Mouse (Mus musculus): Measurements from ENCODE around the gene Carns1. TPM values are rescaled to one million over a fixed set of nuclear protein-coding genes. Genes with fewer than 3 reads are reported as not detected.

The Carns1 gene
- polyA plus RNA-seq, 1 experiment from 2014 or later: 2.6 TPM

DNA sequence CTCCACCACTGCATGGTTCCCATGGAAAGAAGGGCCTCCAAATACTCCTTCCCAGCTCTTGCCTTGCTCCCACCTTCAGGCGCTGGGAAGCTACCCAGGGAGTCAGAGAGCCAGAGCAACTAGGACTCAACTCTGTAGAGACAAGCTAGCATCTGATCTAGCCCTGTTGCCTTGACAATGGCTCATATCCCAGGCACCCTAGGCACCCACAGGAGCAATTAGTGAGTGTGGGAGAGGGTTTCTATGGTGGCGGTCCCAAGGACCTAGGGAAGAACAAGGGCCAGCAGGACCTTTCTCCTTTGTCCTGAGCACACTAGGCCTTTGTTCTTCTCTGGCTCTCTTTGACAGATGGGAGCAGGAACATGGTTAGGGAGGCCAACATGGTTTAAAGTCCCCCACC is 8.4 kb upstream of the Carns1 start:
- H3K27ac ChIP-seq (ENCODE audit: low read length): 0 out of 2 replicates have a peak overlapping the region, but pooled peaks have one; percentile 11
- H3K9me3 ChIP-seq (ENCODE audit: low read length): no peaks in the 10 kb centered on the region
- DNase-seq (ENCODE audit: low spot score) (no peak), ATAC-seq (no peak)
- TF ChIP-seq CTCF (IDR thresholded peaks at IDR 0.05) (no peak), EP300 (IDR thresholded peaks at IDR 0.05) (no peak)
- no peak overlapping the region for H3K9ac ChIP-seq (replicated peaks; ENCODE audit: low read depth)
- WGBS: 89% methylated on average over 2 of the region's 2 CpGs
- no peak overlapping the region for H3K4me3 ChIP-seq (ENCODE audit: low read depth, low read length)
- H3K27me3 ChIP-seq (replicated peaks; ENCODE audit: insufficient read depth, low read length): no peaks in the 10 kb centered on the region
- H3K4me2 ChIP-seq (replicated peaks; ENCODE audit: low read depth, low read length): no peak overlapping the region
- no peaks in the 10 kb centered on the region for H3K36me3 ChIP-seq (ENCODE audit: insufficient read depth, low read length)
- no peaks in the 10 kb centered on the region for H3K4me1 ChIP-seq (ENCODE audit: insufficient read depth, low read depth, low read length)

DNA sequence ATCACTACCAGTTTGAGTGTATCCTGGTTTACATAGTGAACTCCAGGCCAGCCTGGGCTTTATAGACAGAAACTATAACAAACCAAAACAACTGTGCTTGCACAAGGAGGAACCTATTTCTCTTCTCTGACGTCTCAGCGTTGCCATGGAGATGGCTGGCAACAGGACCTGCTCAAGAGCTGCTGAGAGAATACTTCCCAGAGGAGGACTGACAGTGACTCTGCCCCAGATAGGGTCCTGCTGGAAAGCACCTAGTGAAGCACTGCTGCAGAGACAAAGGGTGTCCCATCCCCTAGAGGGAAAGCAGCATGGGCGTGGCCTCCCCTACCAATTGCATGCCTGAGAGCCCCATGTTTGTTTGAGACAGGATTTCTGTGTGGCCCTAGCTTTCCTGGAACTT is 6.6 kb upstream of the Carns1 start:
- Histone ChIP-seq H3K9me3 (ENCODE audit: low read length) (no peaks in the 10 kb centered on the region), H3K27ac (ENCODE audit: low read length) (no peak overlapping the region), H3K36me3 (ENCODE audit: insufficient read depth, low read length) (no peaks in the 10 kb centered on the region), H3K4me2 (replicated peaks; ENCODE audit: low read depth, low read length) (no peak overlapping the region), H3K4me1 (ENCODE audit: insufficient read depth, low read depth, low read length) (no peaks in the 10 kb centered on the region), H3K27me3 (replicated peaks; ENCODE audit: insufficient read depth, low read length) (no peaks in the 10 kb centered on the region), H3K4me3 (ENCODE audit: low read depth, low read length) (no peak overlapping the region), H3K9ac (replicated peaks; ENCODE audit: low read depth) (no peak overlapping the region)
- peak; percentile 78 for ATAC-seq
- TF ChIP-seq EP300 (IDR thresholded peaks at IDR 0.05): no peak
- TF ChIP-seq CTCF (IDR thresholded peaks at IDR 0.05): no peak
- DNase-seq (ENCODE audit: low spot score): peak; percentile 81
- WGBS: 25% methylated on average over 3 of the region's 3 CpGs

DNA sequence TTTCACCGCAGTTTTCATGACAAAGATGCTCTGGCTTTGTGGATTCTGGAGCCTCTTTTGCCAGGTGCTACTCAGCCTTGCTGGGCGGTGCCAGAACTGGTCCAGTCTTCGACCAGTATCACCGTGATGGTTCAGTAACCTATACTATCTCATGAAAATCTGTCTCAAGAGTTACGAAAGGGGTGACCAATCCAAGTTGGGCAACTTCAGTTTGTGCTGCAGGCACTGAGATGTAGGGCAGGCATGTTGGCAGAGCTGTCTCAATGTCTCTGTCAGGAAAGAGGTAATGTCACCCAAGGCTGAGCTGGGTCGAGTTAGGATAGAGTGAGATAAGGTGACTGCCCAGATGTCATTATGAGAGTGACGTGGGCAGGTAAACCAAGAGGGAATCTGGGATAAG is 5.1 kb upstream of the Carns1 start:
- TF ChIP-seq CTCF (IDR thresholded peaks at IDR 0.05): no peak
- TF ChIP-seq EP300 (IDR thresholded peaks at IDR 0.05): no peak
- H3K4me3 ChIP-seq (ENCODE audit: low read depth, low read length): no peak overlapping the region
- WGBS: 82% methylated on average over 7 of the region's 7 CpGs
- 0 out of 2 replicates have a peak, but pooled peaks cover 2% of the 10 kb centered on the region for H3K4me1 ChIP-seq (ENCODE audit: insufficient read depth, low read depth, low read length)
- no peaks in the 10 kb centered on the region for H3K36me3 ChIP-seq (ENCODE audit: insufficient read depth, low read length)
- no peak overlapping the region for H3K4me2 ChIP-seq (replicated peaks; ENCODE audit: low read depth, low read length)
- no peak overlapping the region for H3K27ac ChIP-seq (ENCODE audit: low read length)
- DNase-seq (ENCODE audit: low spot score) (no peak), ATAC-seq (no peak)
- no peaks in the 10 kb centered on the region for H3K27me3 ChIP-seq (replicated peaks; ENCODE audit: insufficient read depth, low read length)
- no peak overlapping the region for H3K9ac ChIP-seq (replicated peaks; ENCODE audit: low read depth)
- H3K9me3 ChIP-seq (ENCODE audit: low read length): no peaks in the 10 kb centered on the region

DNA sequence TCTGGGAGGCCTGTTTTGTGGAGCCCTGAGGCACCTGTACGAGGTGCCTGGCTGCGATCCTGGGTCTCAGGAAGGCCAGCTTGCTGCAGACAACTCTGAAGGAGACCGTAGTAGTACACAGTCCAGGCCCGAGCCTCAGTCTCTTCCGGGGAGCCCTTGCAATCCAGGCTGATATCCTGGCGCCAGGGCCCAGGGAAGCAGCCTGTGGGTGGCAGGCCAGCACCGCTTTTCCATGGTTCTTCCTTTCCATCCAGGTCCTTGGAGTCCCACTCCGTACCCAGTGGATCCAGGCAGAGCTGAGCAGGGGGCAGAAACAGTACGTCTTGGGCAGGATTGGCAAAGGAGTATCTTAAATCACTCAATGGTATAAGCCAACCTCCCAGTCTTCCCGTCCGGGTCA is 2.4 kb downstream of the Carns1 start:
- Histone ChIP-seq H3K4me2 (replicated peaks; ENCODE audit: low read depth, low read length) (no peak overlapping the region), H3K27me3 (replicated peaks; ENCODE audit: insufficient read depth, low read length) (no peaks in the 10 kb centered on the region), H3K36me3 (ENCODE audit: insufficient read depth, low read length) (no peaks in the 10 kb centered on the region; the same call in 1 of the 2 replicates), H3K4me1 (ENCODE audit: insufficient read depth, low read depth, low read length) (peaks cover 18% of the 10 kb centered on the region; the same call in 1 of the 2 replicates), H3K9ac (replicated peaks; ENCODE audit: low read depth) (no peak overlapping the region), H3K27ac (ENCODE audit: low read length) (no peak overlapping the region), H3K4me3 (ENCODE audit: low read depth, low read length) (no peak overlapping the region), H3K9me3 (ENCODE audit: low read length) (no peaks in the 10 kb centered on the region)
- DNase-seq (ENCODE audit: low spot score): no peak
- no peak for ATAC-seq
- TF ChIP-seq EP300 (IDR thresholded peaks at IDR 0.05) (no peak), CTCF (IDR thresholded peaks at IDR 0.05) (no peak)
- WGBS: 62% methylated on average over 11 of the region's 11 CpGs

DNA sequence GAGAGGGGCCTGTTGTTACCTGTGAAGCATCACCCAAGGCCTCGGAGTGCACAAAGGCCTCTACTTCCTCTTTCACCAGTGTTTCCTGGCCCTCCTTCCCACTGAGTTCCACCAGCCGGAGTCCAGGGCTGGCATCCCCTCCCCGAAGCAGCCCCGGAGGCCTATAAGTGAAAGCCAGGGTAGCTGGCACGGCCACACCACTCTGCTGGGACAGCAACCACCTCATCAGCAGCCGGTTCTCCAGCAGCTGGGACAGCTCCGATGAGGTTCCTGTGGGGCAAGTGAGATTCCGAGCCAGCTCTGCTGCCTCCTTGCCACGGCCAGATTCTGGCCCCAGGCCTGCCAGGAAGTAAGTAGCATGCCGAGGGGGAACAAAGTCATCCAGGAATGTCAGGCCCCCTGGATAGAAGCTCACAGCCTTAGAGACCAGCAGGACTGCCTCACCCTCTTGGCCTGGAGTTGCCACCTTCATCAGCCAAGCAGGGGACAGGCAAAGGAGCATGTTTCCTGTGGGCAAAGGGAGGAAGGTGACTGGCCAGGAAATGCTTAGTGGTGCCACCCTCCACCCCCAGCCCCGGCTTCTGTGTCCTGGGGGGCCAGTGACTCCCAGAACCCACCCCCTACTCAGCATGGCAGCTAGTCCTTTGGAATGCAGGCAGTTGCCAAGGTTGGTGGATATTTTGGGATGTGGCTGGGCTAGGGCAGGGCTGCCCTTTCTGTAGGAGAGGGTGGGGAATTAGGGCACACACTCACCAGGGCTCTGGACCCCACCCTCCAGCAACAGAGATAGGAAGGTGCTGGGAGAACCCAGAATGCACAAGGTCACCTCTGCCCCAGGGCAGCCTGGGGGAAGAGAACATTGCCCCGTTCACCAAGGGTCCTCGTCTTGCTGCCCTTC is 3.6 kb downstream of the Carns1 start:
- no peaks in the 10 kb centered on the region; the same call in 1 of the 2 replicates for H3K36me3 ChIP-seq (ENCODE audit: insufficient read depth, low read length)
- ATAC-seq: no peak
- TF ChIP-seq CTCF (IDR thresholded peaks at IDR 0.05): no peak
- no peak for TF ChIP-seq EP300 (IDR thresholded peaks at IDR 0.05)
- peak; percentile 48 for DNase-seq (ENCODE audit: low spot score)
- H3K9me3 ChIP-seq (ENCODE audit: low read length): no peaks in the 10 kb centered on the region
- no peak overlapping the region for H3K4me2 ChIP-seq (replicated peaks; ENCODE audit: low read depth, low read length)
- H3K27ac ChIP-seq (ENCODE audit: low read length): peak overlapping the region; percentile 26
- no peak overlapping the region for H3K9ac ChIP-seq (replicated peaks; ENCODE audit: low read depth)
- no peaks in the 10 kb centered on the region for H3K27me3 ChIP-seq (replicated peaks; ENCODE audit: insufficient read depth, low read length)
- no peak overlapping the region for H3K4me3 ChIP-seq (ENCODE audit: low read depth, low read length)
- 40% methylated on average over 13 of the region's 13 CpGs for WGBS
- H3K4me1 ChIP-seq (ENCODE audit: insufficient read depth, low read depth, low read length): peaks cover 18% of the 10 kb centered on the region; the same call in 1 of the 2 replicates

DNA sequence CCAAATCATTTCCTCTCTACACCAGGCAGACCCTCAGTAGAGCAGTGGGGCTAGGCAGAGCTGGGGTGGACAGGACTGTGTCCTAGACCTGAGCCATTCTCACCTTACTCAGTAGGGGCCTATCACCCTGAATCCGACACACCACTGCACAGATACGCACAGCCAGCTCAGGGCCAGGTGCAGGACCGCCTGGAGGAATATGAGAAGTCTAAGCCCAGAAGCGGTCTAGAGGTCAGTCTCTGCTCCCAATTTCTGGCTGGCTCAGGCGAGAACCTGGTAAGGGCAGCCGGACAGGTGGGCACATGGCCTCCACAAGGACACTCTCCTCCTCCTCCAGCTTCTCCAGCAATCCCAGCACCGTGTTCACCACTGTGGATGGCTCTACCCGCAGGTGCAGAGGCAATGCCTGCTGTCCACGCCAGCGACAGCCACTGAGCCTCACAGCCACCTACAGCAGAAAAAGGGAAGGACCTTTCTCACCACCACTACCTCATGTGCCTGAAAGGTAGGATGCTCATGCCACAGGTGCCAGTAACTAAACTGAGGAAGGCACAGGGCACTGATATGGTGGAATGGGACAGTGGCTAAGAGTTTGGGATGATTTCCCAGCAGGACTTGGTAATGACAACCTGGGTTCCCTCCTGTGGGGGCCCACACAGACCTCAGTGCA is 4.4 kb downstream of the Carns1 start:
- WGBS: 95% methylated on average over 10 of the region's 10 CpGs
- peak overlapping the region; percentile 26; the same call in 1 of the 2 replicates for H3K27ac ChIP-seq (ENCODE audit: low read length)
- no peak overlapping the region for H3K9ac ChIP-seq (replicated peaks; ENCODE audit: low read depth)
- ATAC-seq (no peak), DNase-seq (ENCODE audit: low spot score) (no peak)
- H3K9me3 ChIP-seq (ENCODE audit: low read length): no peaks in the 10 kb centered on the region
- TF ChIP-seq EP300 (IDR thresholded peaks at IDR 0.05): no peak
- TF ChIP-seq CTCF (IDR thresholded peaks at IDR 0.05): no peak
- H3K36me3 ChIP-seq (ENCODE audit: insufficient read depth, low read length): no peaks in the 10 kb centered on the region; the same call in 1 of the 2 replicates
- no peaks in the 10 kb centered on the region for H3K27me3 ChIP-seq (replicated peaks; ENCODE audit: insufficient read depth, low read length)
- no peak overlapping the region for H3K4me2 ChIP-seq (replicated peaks; ENCODE audit: low read depth, low read length)
- no peak overlapping the region for H3K4me3 ChIP-seq (ENCODE audit: low read depth, low read length)
- H3K4me1 ChIP-seq (ENCODE audit: insufficient read depth, low read depth, low read length): peaks cover 18% of the 10 kb centered on the region; the same call in 1 of the 2 replicates
